Mouse (Mus musculus): ENCODE measurements at regions not wholly inside any gene's neighbourhood (a gene's known extent, or its start where the extent isn't known, plus 50 kb on each side); places are given as distances from the start of the nearest gene placed in this dataset.
A peak's percentile ranks its signal among the peaks of the same experiment; 100 is the strongest.

- no peak overlapping the region for H3K4me3 ChIP-seq (ENCODE audit: low read depth, low read length)
- no peak for DNase-seq (ENCODE audit: low spot score, missing footprints)
- H3K4me1 ChIP-seq (ENCODE audit: control insufficient read depth, insufficient read depth, low read length) = no peaks in the 10 kb centered on the region
- H3K27ac ChIP-seq (ENCODE audit: low read depth, low read length) = no peak overlapping the region
- no peak overlapping the region for H3K9ac ChIP-seq (ENCODE audit: low read length)
- no peaks in the 10 kb centered on the region for H3K36me3 ChIP-seq (ENCODE audit: control insufficient read depth, insufficient read depth, low read length)
- H3K4me2 ChIP-seq = no peak overlapping the region
- WGBS = 90% methylated on average over 8 of the region's 8 CpGs
- no peaks in the 10 kb centered on the region for H3K27me3 ChIP-seq (ENCODE audit: control insufficient read depth, insufficient read depth, low read length)
- ATAC-seq (ENCODE audit: low FRiP score) = no peak
- H3K9me3 ChIP-seq (ENCODE audit: control insufficient read depth, low read length) = no peaks in the 10 kb centered on the region
Observed at GRCm38 (mm10) chr4:150752151-150752550, 100.2 kb upstream of the Slc45a1 start.

- Histone ChIP-seq H3K27me3 (ENCODE audit: control insufficient read depth, insufficient read depth, low read length) (no peaks in the 10 kb centered on the region), H3K4me2 (no peak overlapping the region), H3K4me1 (ENCODE audit: control insufficient read depth, insufficient read depth, low read length) (no peaks in the 10 kb centered on the region), H3K4me3 (ENCODE audit: low read depth, low read length) (no peak overlapping the region), H3K27ac (ENCODE audit: low read depth, low read length) (no peak overlapping the region), H3K9ac (ENCODE audit: low read length) (no peak overlapping the region), H3K9me3 (ENCODE audit: control insufficient read depth, low read length) (no peaks in the 10 kb centered on the region), H3K36me3 (ENCODE audit: control insufficient read depth, insufficient read depth, low read length) (no peaks in the 10 kb centered on the region)
- WGBS = 77% methylated on average over 13 of the region's 13 CpGs
- ATAC-seq (ENCODE audit: low FRiP score) (no peak), DNase-seq (ENCODE audit: low spot score, missing footprints) (no peak)
Observed at GRCm38 (mm10) chr4:150750445-150751213, 98.7 kb upstream of the Slc45a1 start.

- ATAC-seq (ENCODE audit: low FRiP score) = no peak
- Histone ChIP-seq H3K4me1 (ENCODE audit: control insufficient read depth, insufficient read depth, low read length) (no peaks in the 10 kb centered on the region), H3K27ac (ENCODE audit: low read depth, low read length) (no peak overlapping the region), H3K27me3 (ENCODE audit: control insufficient read depth, insufficient read depth, low read length) (no peaks in the 10 kb centered on the region), H3K36me3 (ENCODE audit: control insufficient read depth, insufficient read depth, low read length) (no peaks in the 10 kb centered on the region), H3K9me3 (ENCODE audit: control insufficient read depth, low read length) (no peaks in the 10 kb centered on the region), H3K4me3 (ENCODE audit: low read depth, low read length) (no peak overlapping the region), H3K4me2 (no peak overlapping the region), H3K9ac (ENCODE audit: low read length) (no peak overlapping the region)
- DNase-seq (ENCODE audit: low spot score, missing footprints) = no peak
- WGBS = 83% methylated on average over 8 of the region's 8 CpGs
Observed at GRCm38 (mm10) chr4:150749066-150749465, 97.1 kb upstream of the Slc45a1 start.

- Histone ChIP-seq H3K9me3 (ENCODE audit: control insufficient read depth, low read length) (no peaks in the 10 kb centered on the region), H3K36me3 (ENCODE audit: control insufficient read depth, insufficient read depth, low read length) (no peaks in the 10 kb centered on the region), H3K27me3 (ENCODE audit: control insufficient read depth, insufficient read depth, low read length) (no peaks in the 10 kb centered on the region), H3K27ac (ENCODE audit: low read depth, low read length) (no peak overlapping the region), H3K4me1 (ENCODE audit: control insufficient read depth, insufficient read depth, low read length) (no peaks in the 10 kb centered on the region), H3K9ac (ENCODE audit: low read length) (no peak overlapping the region), H3K4me3 (ENCODE audit: low read depth, low read length) (no peak overlapping the region), H3K4me2 (no peak overlapping the region)
- ATAC-seq (ENCODE audit: low FRiP score) = no peak
- WGBS = 78% methylated on average over 13 of the region's 13 CpGs
- DNase-seq (ENCODE audit: low spot score, missing footprints) = no peak
Observed at GRCm38 (mm10) chr4:150748099-150749000, 96.4 kb upstream of the Slc45a1 start.

GRCm38 (mm10) chr4:150746430-150746923, 94.5 kb upstream of the Slc45a1 start:
- Histone ChIP-seq H3K4me1 (ENCODE audit: control insufficient read depth, insufficient read depth, low read length) (no peaks in the 10 kb centered on the region), H3K4me3 (ENCODE audit: low read depth, low read length) (no peak overlapping the region), H3K27me3 (ENCODE audit: control insufficient read depth, insufficient read depth, low read length) (no peaks in the 10 kb centered on the region), H3K9ac (ENCODE audit: low read length) (no peak overlapping the region), H3K27ac (ENCODE audit: low read depth, low read length) (no peak overlapping the region; the same call in 1 of the 2 replicates), H3K36me3 (ENCODE audit: control insufficient read depth, insufficient read depth, low read length) (no peaks in the 10 kb centered on the region), H3K9me3 (ENCODE audit: control insufficient read depth, low read length) (no peaks in the 10 kb centered on the region), H3K4me2 (no peak overlapping the region)
- DNase-seq (ENCODE audit: low spot score, missing footprints) (no peak), ATAC-seq (ENCODE audit: low FRiP score) (no peak)
- 90% methylated on average over 13 of the region's 13 CpGs for WGBS

- Histone ChIP-seq H3K9ac (ENCODE audit: low read length) (no peak overlapping the region), H3K27ac (ENCODE audit: low read depth, low read length) (no peak overlapping the region; the same call in 1 of the 2 replicates), H3K9me3 (ENCODE audit: control insufficient read depth, low read length) (no peaks in the 10 kb centered on the region), H3K27me3 (ENCODE audit: control insufficient read depth, insufficient read depth, low read length) (no peaks in the 10 kb centered on the region), H3K36me3 (ENCODE audit: control insufficient read depth, insufficient read depth, low read length) (no peaks in the 10 kb centered on the region), H3K4me2 (no peak overlapping the region), H3K4me3 (ENCODE audit: low read depth, low read length) (no peak overlapping the region), H3K4me1 (ENCODE audit: control insufficient read depth, insufficient read depth, low read length) (no peaks in the 10 kb centered on the region)
- ATAC-seq (ENCODE audit: low FRiP score) (no peak), DNase-seq (ENCODE audit: low spot score, missing footprints) (no peak)
- 79% methylated on average over 7 of the region's 7 CpGs for WGBS
Observed at GRCm38 (mm10) chr4:150745529-150746429, 93.8 kb upstream of the Slc45a1 start.

- no peak overlapping the region for H3K9ac ChIP-seq (ENCODE audit: low read length)
- H3K27ac ChIP-seq (ENCODE audit: low read depth, low read length) = no peak overlapping the region
- no peaks in the 10 kb centered on the region for H3K27me3 ChIP-seq (ENCODE audit: control insufficient read depth, insufficient read depth, low read length)
- 74% methylated on average over 6 of the region's 8 CpGs for WGBS
- H3K36me3 ChIP-seq (ENCODE audit: control insufficient read depth, insufficient read depth, low read length) = no peaks in the 10 kb centered on the region
- H3K4me1 ChIP-seq (ENCODE audit: control insufficient read depth, insufficient read depth, low read length) = peaks cover 3% of the 10 kb centered on the region
- H3K4me2 ChIP-seq = no peak overlapping the region
- ATAC-seq (ENCODE audit: low FRiP score) (no peak), DNase-seq (ENCODE audit: low spot score, missing footprints) (no peak)
- H3K4me3 ChIP-seq (ENCODE audit: low read depth, low read length) = no peak overlapping the region
- no peaks in the 10 kb centered on the region for H3K9me3 ChIP-seq (ENCODE audit: control insufficient read depth, low read length)
Observed at GRCm38 (mm10) chr4:150743508-150743907, 91.5 kb upstream of the Slc45a1 start.

GRCm38 (mm10) chr4:150743103-150743502, 91.1 kb upstream of the Slc45a1 start:
- peak; percentile 55; the same call in 1 of the 2 replicates for ATAC-seq (ENCODE audit: low FRiP score)
- Histone ChIP-seq H3K4me1 (ENCODE audit: control insufficient read depth, insufficient read depth, low read length) (peaks cover 3% of the 10 kb centered on the region), H3K9ac (ENCODE audit: low read length) (no peak overlapping the region), H3K27ac (ENCODE audit: low read depth, low read length) (no peak overlapping the region), H3K36me3 (ENCODE audit: control insufficient read depth, insufficient read depth, low read length) (no peaks in the 10 kb centered on the region), H3K9me3 (ENCODE audit: control insufficient read depth, low read length) (no peaks in the 10 kb centered on the region), H3K4me2 (no peak overlapping the region), H3K4me3 (ENCODE audit: low read depth, low read length) (no peak overlapping the region), H3K27me3 (ENCODE audit: control insufficient read depth, insufficient read depth, low read length) (no peaks in the 10 kb centered on the region)
- 24% methylated on average over 6 of the region's 6 CpGs for WGBS
- DNase-seq (ENCODE audit: low spot score, missing footprints) = no peak

All from midbrain, embryonic 11.5 days (tissue).